Mouse (Mus musculus) olfactory bulb, adult 2 months (tissue): ENCODE results near the gene Lrp10.

Experiments
- CTCF ChIP-seq: fragments of 200-500 bp; IDR thresholded peaks from 2 replicates; pipeline ENCODE4 v1.5.1; 2012; ENCODE audit warnings: low read depth, mild to moderate bottlenecking, low read length, moderate library complexity; ENCODE audit not compliant: insufficient read depth
- POLR2A ChIP-seq: fragments of 200-500 bp; IDR thresholded peaks from 2 replicates; pipeline ENCODE4 v1.6.1; 2012; ENCODE audit warnings: mild to moderate bottlenecking, low read depth, low read length, moderate library complexity; ENCODE audit not compliant: insufficient read depth

GRCm38 (mm10) chr14:54443712-54444618, 20.0 kb upstream of the Lrp10 start:
- TF ChIP-seq CTCF (no peak), POLR2A (no peak)
